Mouse (Mus musculus) liver, embryonic 12.5 days (tissue): Measurements from ENCODE around the gene Slc18a2. TPM values are rescaled to one million over a fixed set of nuclear protein-coding genes. Genes with fewer than 3 reads are reported as not detected.

Experiments
- ATAC-seq: fragments of 200-750 bp; cut with Nextera tagmentation; 2 replicates; pipeline ENCODE4 v1.8.0; 2017; ENCODE audit warnings: moderate number of reproducible peaks, mild to moderate bottlenecking, moderate library complexity
- H3K27ac ChIP-seq: fragments of 300-500 bp; sonication (generic); 2 replicates; pipeline ENCODE4 v1.5.1; 2016; ENCODE audit warnings: mild to moderate bottlenecking
- H3K27me3 ChIP-seq: fragments of 300-500 bp; sonication (generic); replicated peaks from 2 replicates; pipeline ENCODE4 v1.6.1; 2016; ENCODE audit warnings: mild to moderate bottlenecking, moderate library complexity
- H3K36me3 ChIP-seq: fragments of 300-500 bp; sonication (generic); 2 replicates; pipeline ENCODE4 v1.6.1; 2016; ENCODE audit warnings: mild to moderate bottlenecking, moderate library complexity
- H3K4me1 ChIP-seq: fragments of 300-500 bp; sonication (generic); 2 replicates; pipeline ENCODE4 v1.6.1; 2016
- H3K4me2 ChIP-seq: fragments of 300-500 bp; sonication (generic); 2 replicates; pipeline ENCODE4 v1.6.1; 2016; ENCODE audit warnings: mild to moderate bottlenecking, moderate library complexity
- H3K4me3 ChIP-seq: fragments of 300-500 bp; sonication (generic); 2 replicates; pipeline ENCODE4 v1.5.1; 2016; ENCODE audit warnings: mild to moderate bottlenecking, moderate library complexity
- H3K9ac ChIP-seq: fragments of 300-500 bp; sonication (generic); 2 replicates; pipeline ENCODE4 v1.6.1; 2016; ENCODE audit warnings: mild to moderate bottlenecking, moderate library complexity
- H3K9me3 ChIP-seq: fragments of 300-500 bp; sonication (generic); replicated peaks from 2 replicates; pipeline ENCODE4 v1.6.1; 2016; ENCODE audit warnings: mild to moderate bottlenecking, moderate library complexity
- WGBS: fragments of 180-500 bp; shearing (Covaris S2); methylation state at CpG from one replicate; pipeline ENCODE4 v1.1.7; 2016; ENCODE audit not compliant: insufficient replicate concordance; 5-methylcytosine and 5-hydroxymethylcytosine counted together
- polyA plus RNA-seq: library from polyadenylated mRNA; unstranded; fragments of >200 nt; fragmentation: Nextera tagmentation; extraction: Ambion mirVana; gene quantifications from 2 replicates; pipeline ENCODE4 v1.2.1, GENCODE M21; 2016

The Slc18a2 gene
- polyA plus RNA-seq, result 5.1 and 6.0 TPM in 2 replicates

DNA sequence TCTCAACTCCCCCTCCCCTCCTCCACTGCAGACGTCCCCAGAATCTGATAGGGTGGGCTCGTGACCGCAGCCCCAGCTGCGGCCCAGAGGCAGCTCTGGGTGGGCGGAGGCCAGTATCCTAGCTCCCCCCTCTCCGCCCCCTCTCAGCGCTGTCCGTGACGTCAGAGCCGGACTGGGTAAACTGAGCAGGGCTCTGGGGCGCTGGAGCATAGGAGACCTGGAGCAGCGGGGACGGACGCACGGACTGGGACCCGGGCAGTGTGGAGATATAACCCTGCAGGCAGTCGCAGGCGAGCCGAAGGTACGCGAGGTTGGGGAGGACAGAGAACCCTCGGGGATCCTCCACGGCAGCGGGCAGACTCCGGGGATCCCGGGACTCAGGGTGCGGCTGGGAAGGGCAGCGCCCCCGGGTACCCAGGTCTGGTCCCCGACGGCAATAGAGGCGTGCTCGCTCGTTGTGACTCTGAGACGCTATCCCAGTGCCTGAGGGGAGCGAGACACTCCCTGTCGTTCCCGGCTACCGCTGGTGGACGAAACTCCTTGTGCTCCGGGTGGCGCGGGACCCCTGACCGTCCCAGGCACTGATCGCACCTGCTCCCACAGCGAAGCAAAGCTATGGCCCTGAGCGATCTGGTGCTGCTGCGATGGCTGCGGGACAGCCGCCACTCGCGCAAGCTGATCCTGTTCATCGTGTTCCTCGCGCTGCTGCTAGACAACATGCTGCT, at the start of gene Slc18a2:
TSS of gene Slc18a2 (plus strand) at position 179 of the 725 bp plus-strand sequence.
- peak within 1 kb of the TSS; percentile 40 for H3K9ac ChIP-seq
- H3K27ac ChIP-seq, result no peak within 1 kb of the TSS
- peaks cover 3% of the 10 kb centered on the region; the same call in 1 of the 2 replicates for H3K9me3 ChIP-seq
- ATAC-seq, result peak; percentile 75
- H3K36me3 ChIP-seq, result no peaks in the 10 kb centered on the region
- peak within 1 kb of the TSS; percentile 52 for H3K4me3 ChIP-seq
- H3K27me3 ChIP-seq, result peaks cover 58% of the 10 kb centered on the region
- H3K4me2 ChIP-seq, result peak within 1 kb of the TSS; percentile 85
- peaks cover 17% of the 10 kb centered on the region for H3K4me1 ChIP-seq
- under 1% methylated on average over 55 of the region's 55 CpGs for WGBS

DNA sequence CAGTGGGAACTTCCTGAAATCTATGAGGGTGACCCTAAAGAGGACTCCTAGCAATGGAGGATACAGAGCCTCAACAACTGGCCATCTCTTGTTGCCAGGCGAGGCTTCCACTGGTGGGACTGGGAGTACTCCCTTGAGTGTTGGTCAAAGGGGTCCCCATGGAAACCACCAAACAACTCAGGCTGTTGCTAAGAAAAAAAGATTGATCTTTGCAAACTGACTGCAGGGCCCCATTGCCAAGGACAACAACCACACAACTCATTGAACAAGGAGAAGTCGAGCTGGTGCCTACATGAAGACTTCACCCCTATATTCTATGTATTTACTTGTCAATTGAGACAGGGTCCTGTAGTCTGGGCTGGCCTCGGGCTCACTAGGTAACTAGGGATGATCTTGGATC, 43.8 kb upstream of the Slc18a2 start:
- Histone ChIP-seq H3K36me3 (no peaks in the 10 kb centered on the region), H3K4me2 (no peak overlapping the region), H3K4me1 (no peaks in the 10 kb centered on the region), H3K9ac (no peak overlapping the region), H3K27ac (no peak overlapping the region), H3K27me3 (peaks cover 3% of the 10 kb centered on the region; the same call in 1 of the 2 replicates), H3K9me3 (no peaks in the 10 kb centered on the region), H3K4me3 (no peak overlapping the region)
- no peak for ATAC-seq
- 57% methylated on average over 3 of the region's 3 CpGs for WGBS

DNA sequence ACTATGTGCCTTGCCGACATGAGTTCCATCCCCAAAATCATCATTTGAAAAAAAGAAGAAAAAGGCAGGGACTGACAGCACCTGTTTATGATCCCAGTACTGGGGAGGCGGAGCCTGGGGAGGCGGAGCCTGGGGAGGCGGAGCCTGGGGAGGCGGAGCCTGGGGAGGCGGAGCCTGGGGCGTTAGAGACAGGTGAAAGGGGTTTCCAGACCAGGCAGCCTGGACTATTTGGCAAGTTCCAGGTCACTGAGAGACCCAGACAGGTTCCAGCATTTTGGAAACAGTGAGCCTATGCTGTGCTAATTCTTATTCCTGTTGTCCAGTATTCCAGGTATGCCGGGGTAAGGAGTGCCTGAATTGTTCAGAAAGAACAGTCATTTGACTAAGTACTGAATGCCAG, 41.7 kb upstream of the Slc18a2 start, which contains the start of gene Kcnk18:
TSS of gene Kcnk18 (plus strand) at position 224 of the 400 bp plus-strand sequence.
- 71% methylated on average over 8 of the region's 8 CpGs for WGBS
- no peak for ATAC-seq

DNA sequence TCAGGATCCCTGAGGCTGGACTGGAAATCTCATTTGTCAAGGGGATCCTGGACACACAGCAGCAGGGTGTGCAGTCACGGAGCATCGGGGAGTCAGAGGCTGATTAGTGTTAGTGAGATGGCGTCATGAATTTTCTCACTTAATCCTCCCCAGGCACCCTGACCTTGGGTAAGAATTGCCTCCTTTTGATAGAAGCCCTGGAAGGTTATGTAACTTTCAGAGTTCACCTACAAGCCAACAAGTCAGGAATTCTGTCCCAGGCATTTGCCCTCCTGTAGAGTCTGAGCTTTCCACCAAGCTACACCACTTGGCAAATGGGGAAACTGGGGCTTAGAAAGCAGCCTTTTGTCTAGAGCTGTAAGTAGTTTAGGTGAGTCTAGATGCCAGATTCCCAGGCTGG, 39.6 kb upstream of the Slc18a2 start:
- Histone ChIP-seq H3K4me3 (no peak overlapping the region), H3K4me1 (no peaks in the 10 kb centered on the region), H3K27ac (no peak overlapping the region), H3K9ac (no peak overlapping the region), H3K36me3 (no peaks in the 10 kb centered on the region), H3K4me2 (no peak overlapping the region), H3K9me3 (no peaks in the 10 kb centered on the region), H3K27me3 (no peaks in the 10 kb centered on the region; the same call in 1 of the 2 replicates)
- 65% methylated on average over 3 of the region's 3 CpGs for WGBS
- no peak for ATAC-seq

More for the DNA sequence above, 41.7 kb upstream of the Slc18a2 start, which contains the start of gene Kcnk18:
- Histone ChIP-seq H3K4me3 (no peak within 1 kb of the TSS), H3K9ac (no peak within 1 kb of the TSS), H3K4me1 (no peaks in the 10 kb centered on the region), H3K27me3 (no peaks in the 10 kb centered on the region; the same call in 1 of the 2 replicates), H3K9me3 (no peaks in the 10 kb centered on the region), H3K4me2 (no peak within 1 kb of the TSS), H3K36me3 (no peaks in the 10 kb centered on the region), H3K27ac (no peak within 1 kb of the TSS)

DNA sequence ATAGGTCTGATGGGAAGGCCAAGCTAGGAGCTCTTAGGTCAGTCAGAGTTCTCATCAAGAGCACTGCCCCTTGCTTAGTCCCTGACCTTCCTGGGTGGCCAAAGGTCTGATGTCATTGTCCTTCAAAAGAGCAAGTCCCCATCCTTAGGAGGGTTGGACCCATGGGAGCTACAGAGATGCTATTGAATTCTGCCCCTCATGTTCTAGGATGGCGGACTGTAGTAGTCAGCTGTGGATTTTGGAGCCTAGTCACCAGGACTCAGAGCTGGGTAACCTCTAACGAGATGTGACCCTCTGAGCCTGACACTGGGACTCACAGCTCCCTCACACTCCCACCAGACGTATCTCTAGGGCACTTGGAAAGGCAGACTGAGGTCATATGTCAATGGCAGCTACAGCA, 32.3 kb upstream of the Slc18a2 start:
- Histone ChIP-seq H3K4me1 (no peaks in the 10 kb centered on the region), H3K4me3 (no peak overlapping the region), H3K9me3 (no peaks in the 10 kb centered on the region), H3K4me2 (no peak overlapping the region), H3K27ac (no peak overlapping the region), H3K27me3 (no peaks in the 10 kb centered on the region), H3K9ac (no peak overlapping the region), H3K36me3 (no peaks in the 10 kb centered on the region)
- no peak for ATAC-seq
- 46% methylated on average over 3 of the region's 3 CpGs for WGBS

DNA sequence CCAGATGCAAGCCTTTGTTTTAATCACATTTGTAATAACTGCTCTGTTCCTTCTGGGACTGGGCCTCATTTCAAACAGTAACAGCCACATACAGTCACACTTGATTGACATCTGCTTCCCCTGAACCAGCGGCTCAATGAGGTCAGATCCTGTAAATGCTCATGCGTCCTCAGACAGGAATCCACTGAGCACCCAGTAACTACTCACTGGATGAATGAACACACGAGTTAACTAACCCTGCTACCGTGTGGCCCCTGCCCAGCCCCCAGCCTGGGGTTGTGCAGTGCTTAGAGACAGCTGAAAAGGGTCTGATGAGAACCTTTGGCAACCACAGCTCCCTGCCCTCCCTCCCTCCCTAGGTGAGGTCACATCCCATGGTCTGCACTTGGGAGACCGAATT, 27.9 kb upstream of the Slc18a2 start:
- Histone ChIP-seq H3K4me1 (no peaks in the 10 kb centered on the region), H3K36me3 (no peaks in the 10 kb centered on the region), H3K4me2 (no peak overlapping the region), H3K9ac (no peak overlapping the region), H3K27ac (no peak overlapping the region), H3K27me3 (peaks cover 3% of the 10 kb centered on the region; the same call in 1 of the 2 replicates), H3K4me3 (no peak overlapping the region), H3K9me3 (no peaks in the 10 kb centered on the region)
- ATAC-seq, result no peak
- WGBS, result 47% methylated on average over 5 of the region's 5 CpGs

DNA sequence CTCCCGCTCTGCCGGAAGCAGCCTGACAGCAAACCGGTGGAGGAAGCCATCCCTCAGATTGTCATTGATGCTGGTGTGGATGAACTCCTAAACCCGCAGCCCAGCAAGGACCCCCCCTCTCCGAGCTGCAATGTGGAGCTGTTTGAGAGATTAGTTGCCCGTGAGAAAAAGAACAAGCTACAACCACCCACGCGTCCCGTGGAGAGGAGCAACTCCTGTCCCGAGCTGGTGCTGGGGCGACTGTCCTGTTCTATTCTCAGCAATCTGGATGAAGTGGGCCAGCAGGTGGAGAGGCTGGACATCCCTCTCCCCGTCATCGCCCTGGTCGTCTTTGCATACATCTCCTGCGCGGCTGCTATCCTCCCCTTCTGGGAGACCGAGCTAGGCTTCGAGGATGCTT, 25.7 kb upstream of the Slc18a2 start:
- ATAC-seq, result no peak
- Histone ChIP-seq H3K27me3 (peaks cover 17% of the 10 kb centered on the region; the same call in 1 of the 2 replicates), H3K4me2 (no peak overlapping the region), H3K36me3 (no peaks in the 10 kb centered on the region), H3K27ac (no peak overlapping the region), H3K4me1 (no peaks in the 10 kb centered on the region), H3K4me3 (no peak overlapping the region), H3K9ac (no peak overlapping the region), H3K9me3 (no peaks in the 10 kb centered on the region)
- 70% methylated on average over 18 of the region's 18 CpGs for WGBS

DNA sequence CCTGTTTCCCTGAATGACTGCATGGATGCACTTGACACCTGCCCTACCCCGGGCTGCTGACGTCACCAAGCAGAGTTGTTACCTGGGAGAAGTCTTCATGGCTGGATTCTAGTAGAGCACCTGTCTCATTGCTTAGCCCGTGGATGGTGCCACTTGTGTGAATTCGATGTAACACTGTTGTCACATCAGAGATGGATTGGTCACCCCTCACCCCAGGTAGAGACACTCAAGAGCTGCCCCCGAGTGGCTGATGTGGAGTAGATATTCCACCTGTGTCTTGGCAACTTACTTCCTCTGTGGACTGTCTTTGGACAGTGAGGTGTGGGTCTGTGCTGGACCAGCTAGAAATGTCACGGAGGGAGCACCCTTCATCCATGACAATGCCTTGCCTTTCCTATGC, 24.6 kb upstream of the Slc18a2 start:
- H3K4me1 ChIP-seq, result no peaks in the 10 kb centered on the region
- H3K9ac ChIP-seq, result no peak overlapping the region
- H3K27me3 ChIP-seq, result peaks cover 23% of the 10 kb centered on the region; the same call in 1 of the 2 replicates
- no peaks in the 10 kb centered on the region for H3K9me3 ChIP-seq
- WGBS, result 66% methylated on average over 6 of the region's 6 CpGs
- ATAC-seq, result no peak
- no peak overlapping the region for H3K4me3 ChIP-seq
- no peak overlapping the region for H3K27ac ChIP-seq
- no peak overlapping the region for H3K4me2 ChIP-seq
- H3K36me3 ChIP-seq, result no peaks in the 10 kb centered on the region

DNA sequence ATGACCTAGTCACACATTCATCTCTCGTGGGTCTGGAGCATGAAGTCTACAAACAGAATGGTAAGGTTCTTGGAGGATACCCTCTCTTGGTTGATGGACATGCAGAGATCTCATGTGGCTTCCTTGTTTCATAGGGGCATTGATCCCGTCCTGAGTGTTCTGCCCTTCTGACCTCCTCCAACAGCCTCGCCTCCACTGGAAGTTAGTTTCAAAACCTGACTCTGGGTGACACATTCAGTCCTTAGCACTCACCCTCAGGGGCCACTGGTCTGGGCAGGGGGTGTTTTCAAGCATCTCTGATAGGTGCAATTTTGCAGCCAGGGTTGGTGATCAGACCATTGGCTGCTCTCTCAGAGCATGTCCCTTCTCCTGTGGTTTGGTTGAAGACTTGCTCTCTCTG, 22.1 kb upstream of the Slc18a2 start:
- no peak overlapping the region for H3K27ac ChIP-seq
- H3K36me3 ChIP-seq, result no peaks in the 10 kb centered on the region
- H3K9ac ChIP-seq, result no peak overlapping the region
- no peak overlapping the region for H3K4me2 ChIP-seq
- no peak for ATAC-seq
- 34% methylated on average over 3 of the region's 3 CpGs for WGBS
- peaks cover 23% of the 10 kb centered on the region; the same call in 1 of the 2 replicates for H3K27me3 ChIP-seq
- H3K9me3 ChIP-seq, result no peaks in the 10 kb centered on the region
- no peaks in the 10 kb centered on the region for H3K4me1 ChIP-seq
- no peak overlapping the region for H3K4me3 ChIP-seq

DNA sequence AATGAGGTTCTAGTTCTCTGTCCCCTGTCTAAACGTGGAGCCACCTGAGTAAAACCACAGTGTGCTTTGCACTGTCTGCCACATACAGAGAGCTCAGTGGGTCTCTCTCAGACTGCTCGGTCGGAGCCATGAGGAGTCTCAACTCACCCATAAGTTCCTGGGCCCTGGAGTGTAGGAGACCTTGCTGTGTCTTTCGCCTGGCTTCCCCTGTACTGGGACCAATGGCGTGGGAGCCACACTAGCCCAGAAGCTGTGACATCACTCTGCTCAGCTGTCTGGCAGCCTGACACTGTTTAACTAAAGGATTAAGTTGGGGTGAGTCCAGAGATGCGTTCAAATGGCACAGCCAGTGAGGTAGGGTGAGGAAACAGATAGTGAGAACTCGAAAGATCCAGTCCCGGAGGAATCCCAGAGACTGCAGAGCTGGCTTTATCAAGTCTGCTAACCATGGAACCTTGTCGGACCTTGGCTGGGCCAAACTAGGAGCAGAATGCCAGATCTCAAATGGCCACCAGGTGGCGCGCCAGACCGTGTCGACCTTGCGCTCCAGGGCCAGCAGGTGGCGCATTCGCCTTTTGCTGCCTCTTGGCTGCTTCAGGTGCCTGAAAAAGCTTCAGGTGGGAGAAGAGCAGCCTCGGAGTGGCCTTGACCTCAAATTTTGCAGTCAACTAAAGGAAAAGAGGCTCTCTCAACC, 21.4 kb upstream of the Slc18a2 start:
- no peaks in the 10 kb centered on the region for H3K36me3 ChIP-seq
- no peaks in the 10 kb centered on the region for H3K4me1 ChIP-seq
- H3K4me2 ChIP-seq, result no peak overlapping the region
- H3K9me3 ChIP-seq, result no peaks in the 10 kb centered on the region
- no peak overlapping the region for H3K4me3 ChIP-seq
- ATAC-seq, result peak; percentile 33; the same call in 1 of the 2 replicates
- H3K27me3 ChIP-seq, result peaks cover 23% of the 10 kb centered on the region; the same call in 1 of the 2 replicates
- H3K9ac ChIP-seq, result no peak overlapping the region
- WGBS, result 18% methylated on average over 17 of the region's 17 CpGs
- H3K27ac ChIP-seq, result no peak overlapping the region

DNA sequence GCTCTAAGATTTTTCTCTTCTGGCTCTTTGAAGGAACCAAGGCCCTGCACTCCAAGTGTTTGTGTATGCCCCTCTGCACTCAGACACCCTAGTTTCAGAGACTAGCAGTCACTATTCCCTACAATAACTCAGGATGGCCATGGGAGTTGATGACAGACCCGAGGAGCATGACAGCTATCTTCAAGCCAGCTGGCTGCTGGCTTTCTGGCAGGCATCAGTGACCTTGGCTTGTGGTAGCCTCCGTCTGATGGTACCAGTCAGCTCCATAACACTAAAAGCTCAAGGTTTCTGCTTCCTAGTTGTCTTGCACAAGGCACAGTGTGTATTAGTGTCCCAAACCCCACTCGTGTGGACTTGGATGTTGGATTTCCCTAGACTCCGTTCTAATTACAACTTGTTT, 18.7 kb upstream of the Slc18a2 start:
- no peak overlapping the region for H3K27ac ChIP-seq
- no peaks in the 10 kb centered on the region for H3K9me3 ChIP-seq
- no peak overlapping the region for H3K9ac ChIP-seq
- no peak for ATAC-seq
- peaks cover 23% of the 10 kb centered on the region; the same call in 1 of the 2 replicates for H3K27me3 ChIP-seq
- no peak overlapping the region for H3K4me3 ChIP-seq
- no peak overlapping the region for H3K4me2 ChIP-seq
- no peaks in the 10 kb centered on the region for H3K36me3 ChIP-seq
- 64% methylated on average over 4 of the region's 4 CpGs for WGBS
- no peaks in the 10 kb centered on the region for H3K4me1 ChIP-seq

DNA sequence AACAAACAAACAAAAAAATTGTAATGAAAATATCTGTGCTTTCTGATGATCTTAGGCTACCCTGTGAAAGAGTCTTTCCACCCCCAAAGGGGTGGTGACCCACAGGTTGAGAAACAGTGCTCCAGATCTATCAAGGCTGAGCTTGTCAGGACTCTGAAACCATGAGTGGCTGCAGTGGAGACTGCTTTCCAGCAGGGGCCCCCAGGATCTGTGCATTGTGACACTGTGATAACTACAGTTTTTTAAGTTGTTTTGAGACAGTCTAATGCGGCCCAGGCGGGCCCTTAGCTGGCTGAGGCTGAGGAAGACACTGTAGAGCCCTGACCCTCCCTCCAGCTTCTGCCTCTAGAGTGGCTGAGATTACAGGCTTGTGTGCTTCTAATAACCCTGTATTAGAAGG, 17.6 kb upstream of the Slc18a2 start:
- Histone ChIP-seq H3K9ac (no peak overlapping the region), H3K36me3 (no peaks in the 10 kb centered on the region), H3K4me1 (no peaks in the 10 kb centered on the region), H3K27ac (no peak overlapping the region), H3K27me3 (peaks cover 17% of the 10 kb centered on the region; the same call in 1 of the 2 replicates), H3K4me3 (no peak overlapping the region), H3K4me2 (no peak overlapping the region), H3K9me3 (no peaks in the 10 kb centered on the region)
- ATAC-seq, result no peak
- 49% methylated on average over 2 of the region's 2 CpGs for WGBS
